Mouse (Mus musculus) C2C12 (cell line): ENCODE results near the gene Zfp566. TPM values are rescaled to one million over a fixed set of nuclear protein-coding genes. Genes with fewer than 3 reads are reported as not detected.

ENCODE experiments used
- H3K27me3 ChIP-seq: one replicate; pipeline ENCODE4 v1.6.1; 2011; ENCODE audit not compliant: control insufficient read depth, insufficient read depth, insufficient read length
- H3K36me3 ChIP-seq: one replicate; pipeline ENCODE4 v1.6.1; 2011; ENCODE audit not compliant: control insufficient read depth, insufficient read depth
- H3K4me3 ChIP-seq: one replicate; pipeline ENCODE4 v1.5.1; 2011; ENCODE audit warnings: mild to moderate bottlenecking, control low read depth; ENCODE audit not compliant: poor library complexity, insufficient read depth, severe bottlenecking
- H3K79me2 ChIP-seq: one replicate; pipeline ENCODE4 v1.6.1; 2011; ENCODE audit not compliant: control insufficient read depth, insufficient read depth
- H3K79me3 ChIP-seq: one replicate; pipeline ENCODE4 v1.6.1; 2011; ENCODE audit warnings: low read depth, control low read depth
- H3ac ChIP-seq: one replicate; pipeline ENCODE3; 2011; ENCODE audit warnings: low read depth; ENCODE audit not compliant: control insufficient read depth, insufficient read length
- CEBPB ChIP-seq: IDR thresholded peaks from one replicate; pipeline ENCODE4 v1.6.1; 2011; ENCODE audit warnings: low read depth, mild to moderate bottlenecking, control low read depth, moderate library complexity
- CTCF ChIP-seq: IDR thresholded peaks from one replicate; pipeline ENCODE4 v1.5.1; 2011; ENCODE audit not compliant: control insufficient read depth, insufficient read depth, insufficient read length
- FOSL1 ChIP-seq: IDR thresholded peaks from one replicate; pipeline ENCODE4 v1.8.0; 2011; ENCODE audit warnings: mild to moderate bottlenecking, low read length; ENCODE audit not compliant: poor library complexity, insufficient read depth, severe bottlenecking
- MAX ChIP-seq: IDR thresholded peaks from one replicate; pipeline ENCODE4 v1.6.1; 2011; ENCODE audit warnings: mild to moderate bottlenecking, control low read depth
- MYOD1 ChIP-seq: IDR thresholded peaks from one replicate; pipeline ENCODE4 v1.6.1; 2011; ENCODE audit warnings: low read depth; ENCODE audit not compliant: control insufficient read depth, insufficient read length
- MYOG ChIP-seq: IDR thresholded peaks from one replicate; pipeline ENCODE4 v1.6.1; 2011; ENCODE audit not compliant: control insufficient read depth, insufficient read length; ENCODE audit errors: extremely low read depth
- USF1 ChIP-seq: IDR thresholded peaks from one replicate; pipeline ENCODE4 v1.6.1; 2011; ENCODE audit warnings: low read depth, mild to moderate bottlenecking, control low read depth, moderate library complexity
- polyA plus RNA-seq: library from polyadenylated mRNA; unstranded; fragments of >200 nt; fragmentation: generic; extraction: Trizol; gene quantifications from one replicate; pipeline ENCODE4 v1.2.1, GENCODE M21; 2012; ENCODE audit warnings: missing spikeins

The Zfp566 gene
- polyA plus RNA-seq, 1 experiment = 3.1 TPM

DNA sequence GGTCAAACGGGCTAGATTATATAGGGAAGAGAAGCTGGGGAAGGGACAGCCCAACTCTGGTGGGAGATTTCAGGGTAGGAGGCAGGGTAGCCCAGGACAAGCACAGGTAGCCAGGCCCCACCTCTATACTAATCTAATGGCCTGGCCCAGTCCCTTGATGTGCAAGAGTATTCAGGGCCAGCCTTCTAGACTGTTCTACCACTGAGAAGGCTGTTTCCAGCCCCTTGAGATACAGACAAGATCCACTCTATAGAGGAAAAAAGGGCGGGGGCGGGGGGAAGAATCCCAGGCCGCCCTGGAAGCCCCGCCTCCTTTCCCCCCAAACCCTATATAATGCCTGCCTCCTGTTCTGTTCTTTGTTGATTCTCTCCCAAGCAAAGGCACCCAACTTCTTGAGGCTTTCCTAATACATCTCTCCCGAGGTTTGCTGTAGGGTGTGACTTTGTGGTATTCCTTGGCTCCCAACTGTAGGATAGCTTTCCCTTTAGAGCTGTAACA, 3.6 kb upstream of the Zfp566 start:
- Histone ChIP-seq H3K79me3 (peaks cover 27% of the 10 kb centered on the region), H3K4me3 (no peak overlapping the region), H3K36me3 (peaks cover 10% of the 10 kb centered on the region), H3K79me2 (peaks cover 45% of the 10 kb centered on the region), H3K27me3 (no peaks in the 10 kb centered on the region), H3ac (no peak overlapping the region)
- TF ChIP-seq MYOD1 = no peak
- TF ChIP-seq MYOG = no peak
- no peak for TF ChIP-seq MAX
- TF ChIP-seq CEBPB = no peak
- no peak for TF ChIP-seq FOSL1
- TF ChIP-seq CTCF = no peak
- TF ChIP-seq USF1 = no peak

DNA sequence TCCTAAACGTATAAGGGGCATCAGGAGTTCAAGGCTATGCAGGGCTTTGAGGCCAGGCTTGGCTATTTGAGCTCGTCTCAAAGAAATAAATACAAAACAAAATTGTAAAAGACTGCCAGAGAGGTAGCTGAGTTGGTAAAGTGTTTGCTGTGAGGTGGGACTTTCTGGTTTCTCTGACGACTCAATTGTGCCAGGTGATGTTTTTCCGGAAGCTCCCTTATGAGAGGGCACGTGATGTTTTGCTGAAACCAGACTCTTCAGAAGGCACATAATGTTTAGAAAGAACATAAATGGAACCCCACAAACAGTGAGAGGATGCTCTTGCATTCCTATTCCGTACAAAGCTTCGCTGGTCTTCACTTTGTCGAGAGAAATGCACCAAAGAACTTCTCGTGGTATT, 2.3 kb upstream of the Zfp566 start:
- Histone ChIP-seq H3K36me3 (peaks cover 3% of the 10 kb centered on the region), H3K4me3 (no peak overlapping the region), H3K79me3 (peaks cover 20% of the 10 kb centered on the region), H3K79me2 (peaks cover 45% of the 10 kb centered on the region), H3K27me3 (no peaks in the 10 kb centered on the region), H3ac (no peak overlapping the region)
- TF ChIP-seq CEBPB = no peak

DNA sequence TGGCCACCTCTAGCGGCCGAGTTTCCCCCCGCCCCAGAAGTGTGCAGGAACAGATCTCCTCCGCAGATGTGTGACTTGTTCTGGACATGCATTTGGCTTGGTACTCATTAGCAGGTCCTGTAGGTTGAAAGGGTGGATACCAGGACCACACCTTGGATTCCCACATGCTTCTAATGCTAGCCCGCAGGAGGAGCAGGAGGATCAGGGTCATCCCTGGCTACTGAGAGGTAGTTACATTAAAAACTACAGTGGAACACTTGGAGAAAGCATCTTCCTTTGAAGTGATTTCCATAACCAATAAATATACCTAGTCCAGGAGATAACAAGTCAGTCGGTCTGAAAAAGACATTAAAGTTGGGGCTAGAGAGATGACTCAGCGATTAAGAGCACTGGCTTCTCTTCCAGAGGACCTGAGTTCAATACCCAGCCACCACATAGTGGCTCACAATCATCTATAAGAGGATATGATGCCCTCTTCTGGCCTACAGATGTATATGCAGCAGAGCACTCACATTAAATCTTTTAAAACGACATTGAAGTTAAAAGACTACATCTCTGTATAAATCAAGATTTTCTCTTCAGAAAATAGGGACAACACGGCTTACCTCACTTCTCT, 751 bp upstream of the Zfp566 start:
- Histone ChIP-seq H3K27me3 (no peaks in the 10 kb centered on the region), H3K4me3 (peak overlapping the region; percentile 39), H3K79me3 (peaks cover 9% of the 10 kb centered on the region), H3K36me3 (no peaks in the 10 kb centered on the region), H3K79me2 (peaks cover 31% of the 10 kb centered on the region), H3ac (no peak overlapping the region)
- TF ChIP-seq CEBPB = no peak
- no peak for TF ChIP-seq FOSL1

DNA sequence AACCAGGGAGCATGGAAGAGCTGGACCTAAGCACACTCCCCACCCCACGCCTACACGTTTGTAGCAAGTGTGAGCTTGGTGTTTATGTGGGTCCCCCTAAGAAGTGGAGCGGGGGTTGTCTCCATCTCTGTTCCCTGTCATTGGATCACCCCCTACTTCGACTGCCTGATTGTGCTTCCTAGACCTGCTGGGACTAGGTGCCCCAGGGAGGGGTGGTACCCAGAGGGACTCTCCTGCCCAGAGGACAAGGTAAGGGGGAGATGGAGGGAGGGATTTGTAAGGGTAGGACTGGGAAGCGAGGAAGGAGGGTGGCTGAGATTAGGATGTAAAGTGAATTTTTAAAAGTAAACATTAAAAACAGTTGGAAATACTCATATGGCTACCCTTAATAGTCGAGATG, 922 bp downstream of the Zfp566 start:
- Histone ChIP-seq H3K79me2 (peaks cover 21% of the 10 kb centered on the region), H3K27me3 (no peaks in the 10 kb centered on the region), H3K36me3 (peaks cover 9% of the 10 kb centered on the region), H3K4me3 (peak overlapping the region; percentile 39), H3K79me3 (peaks cover 3% of the 10 kb centered on the region), H3ac (peak overlapping the region; percentile 56)
- TF ChIP-seq CEBPB (no peak), MYOG (no peak), FOSL1 (no peak), USF1 (no peak), MAX (no peak), MYOD1 (no peak), CTCF (no peak)

DNA sequence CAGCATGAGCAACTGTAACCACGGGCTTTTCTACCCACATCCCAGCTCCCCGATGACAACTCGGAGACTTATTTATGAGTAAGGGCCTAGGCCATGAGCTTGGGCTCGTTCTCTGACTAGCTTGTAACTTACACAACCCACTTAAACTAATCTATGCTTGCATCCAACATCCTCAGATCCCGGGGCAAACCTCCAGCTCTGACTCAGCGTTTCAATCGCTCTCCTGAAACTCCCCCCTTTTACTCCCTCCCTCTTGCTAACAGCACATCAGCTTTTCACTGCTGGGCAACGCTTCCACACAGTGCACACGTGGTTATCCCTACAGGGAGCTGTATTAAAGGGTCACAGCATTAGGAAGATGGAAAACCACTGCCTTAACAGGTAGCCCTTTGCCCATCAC, 3.8 kb downstream of the Zfp566 start:
- peaks cover 21% of the 10 kb centered on the region for H3K79me2 ChIP-seq
- no peaks in the 10 kb centered on the region for H3K27me3 ChIP-seq
- H3K36me3 ChIP-seq = peaks cover 9% of the 10 kb centered on the region
- H3K79me3 ChIP-seq = peaks cover 3% of the 10 kb centered on the region
- H3K4me3 ChIP-seq = no peak overlapping the region
- H3ac ChIP-seq = no peak overlapping the region
- TF ChIP-seq CTCF (no peak), FOSL1 (no peak), MYOG (no peak), MYOD1 (no peak), USF1 (peak; percentile 67), MAX (no peak), CEBPB (peak; percentile 1)
